Mouse (Mus musculus) spleen, adult 2 months (tissue): ENCODE data around the gene Vwa5b1.

Experiments used
- CTCF ChIP-seq: fragments of 200-500 bp; IDR thresholded peaks from 2 replicates; pipeline ENCODE4 v1.5.1; 2011; ENCODE audit warnings: mild to moderate bottlenecking, inconsistent platforms; ENCODE audit not compliant: insufficient read depth, insufficient read length, insufficient replicate concordance; ENCODE audit errors: extremely low read depth
- POLR2A ChIP-seq: fragments of 200-500 bp; IDR thresholded peaks from 2 replicates; pipeline ENCODE4 v1.6.1; 2011; ENCODE audit warnings: low read depth, low read length, inconsistent platforms

DNA sequence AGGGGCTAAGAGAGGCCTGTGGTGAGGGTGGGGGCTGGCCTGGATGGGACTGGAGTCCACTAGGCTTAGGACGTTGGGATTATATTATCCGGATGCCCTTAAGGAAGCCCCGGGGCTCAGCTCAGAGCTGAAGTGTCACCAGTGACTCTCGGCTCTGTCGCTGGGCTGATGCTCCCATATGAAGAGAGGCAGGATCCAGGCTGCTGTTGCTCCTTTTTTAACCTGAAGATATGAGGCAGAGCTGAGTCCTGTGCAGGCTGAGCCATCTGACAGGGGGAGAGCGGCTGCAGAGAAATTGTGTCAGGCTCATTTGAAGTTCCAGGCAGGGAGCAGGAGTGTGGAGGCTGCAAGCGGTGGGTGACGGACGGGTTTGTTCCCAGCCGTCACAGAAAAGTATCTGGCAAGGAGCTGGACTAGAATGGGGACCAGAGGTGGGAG is 87.5 kb downstream of the Vwa5b1 start:
- no peak for TF ChIP-seq POLR2A
- TF ChIP-seq CTCF, result no peak
